Mouse (Mus musculus) yolk sac, embryonic 10.5 days (tissue): Measurements from ENCODE around the gene Angpt4.
A peak's percentile ranks its signal among the peaks of the same experiment; 100 is the strongest.

Experiments
- DNase-seq: peaks from one replicate; pipeline ENCODE4 v3.0.0-alpha.2; 2017; ENCODE audit warnings: low spot score

Gene Angpt4

DNA sequence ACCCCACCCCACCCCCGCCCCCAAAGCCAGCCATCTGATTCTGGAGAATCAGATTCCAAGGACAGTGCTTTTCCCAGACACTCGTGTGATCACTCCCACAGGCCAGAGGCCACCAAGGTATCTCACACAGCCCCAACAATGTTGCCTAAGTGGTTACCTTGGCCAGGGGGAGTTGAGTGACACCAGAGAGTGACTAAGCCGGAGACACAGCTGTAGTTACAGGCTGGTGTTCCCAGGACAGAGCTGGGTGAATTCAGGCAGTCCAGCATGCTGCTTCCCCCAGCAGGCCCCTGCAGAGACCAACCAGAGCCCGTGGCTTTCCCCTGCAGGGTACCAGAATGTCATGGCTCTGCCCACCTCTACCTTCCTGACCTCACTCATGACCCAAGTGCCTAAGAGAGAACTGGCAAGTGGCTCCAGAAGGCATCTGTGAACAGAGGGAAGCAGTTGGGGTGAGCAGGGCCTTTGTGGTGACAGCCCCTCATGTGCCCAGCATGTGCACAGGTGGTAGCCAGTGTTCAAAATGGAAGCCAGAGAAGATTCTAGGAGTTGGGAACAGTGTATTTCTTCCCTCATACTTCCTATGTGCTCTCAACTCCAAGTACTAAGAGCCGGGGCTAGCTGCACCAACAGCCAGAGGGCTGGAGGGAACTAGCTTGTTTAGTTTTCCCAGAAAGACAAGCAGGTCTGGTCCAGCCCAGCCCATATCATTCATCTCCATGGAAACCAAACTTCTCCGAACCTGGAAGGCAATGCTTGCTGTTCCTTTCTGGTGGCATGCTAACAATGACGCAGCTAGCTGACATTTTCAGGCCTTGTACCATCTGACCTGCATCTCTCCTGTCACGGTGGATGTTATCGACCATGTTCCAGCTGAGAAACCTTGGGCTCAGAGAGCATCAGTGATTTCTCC is 50.5 kb downstream of the Angpt4 start:
- no peak for DNase-seq

DNA sequence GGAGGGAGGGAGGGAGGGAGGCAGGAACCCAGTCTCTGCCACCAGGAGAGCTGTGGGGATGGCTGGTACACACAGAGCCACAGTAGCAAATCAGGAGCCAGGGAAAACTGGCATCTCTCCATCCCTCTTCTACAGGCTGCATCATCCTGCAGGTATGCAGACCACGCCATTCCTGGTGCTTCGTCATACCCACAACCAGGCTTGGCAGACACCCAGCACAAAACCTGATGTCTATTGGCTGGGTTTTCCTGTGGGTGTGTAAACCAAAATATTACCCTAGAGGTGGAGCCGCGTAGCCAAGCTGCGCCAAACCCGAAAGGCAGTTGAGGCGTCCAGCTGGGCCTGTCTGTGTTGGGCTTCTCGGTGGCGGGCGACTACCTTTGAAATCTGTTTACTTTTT is 51.5 kb downstream of the Angpt4 start:
- DNase-seq, result no peak

DNA sequence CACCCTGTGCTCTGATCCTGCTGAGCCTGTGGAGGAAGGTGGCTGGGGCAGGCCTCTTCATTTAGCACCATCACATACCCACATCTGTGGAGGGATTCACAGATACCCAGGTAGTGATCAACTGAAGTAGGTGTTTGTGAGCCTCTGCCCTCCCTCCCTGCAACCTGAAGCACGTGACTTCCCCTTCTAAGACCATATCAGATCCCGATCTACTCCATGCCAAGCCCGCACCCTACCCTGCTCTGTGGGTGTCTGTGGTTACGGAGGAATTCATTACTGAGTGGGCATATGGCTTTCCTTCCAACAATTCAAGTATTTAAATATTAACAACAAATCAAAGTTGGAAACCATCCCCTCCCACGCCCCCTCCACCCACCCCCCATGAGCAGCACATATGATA is 52.3 kb downstream of the Angpt4 start:
- no peak for DNase-seq

DNA sequence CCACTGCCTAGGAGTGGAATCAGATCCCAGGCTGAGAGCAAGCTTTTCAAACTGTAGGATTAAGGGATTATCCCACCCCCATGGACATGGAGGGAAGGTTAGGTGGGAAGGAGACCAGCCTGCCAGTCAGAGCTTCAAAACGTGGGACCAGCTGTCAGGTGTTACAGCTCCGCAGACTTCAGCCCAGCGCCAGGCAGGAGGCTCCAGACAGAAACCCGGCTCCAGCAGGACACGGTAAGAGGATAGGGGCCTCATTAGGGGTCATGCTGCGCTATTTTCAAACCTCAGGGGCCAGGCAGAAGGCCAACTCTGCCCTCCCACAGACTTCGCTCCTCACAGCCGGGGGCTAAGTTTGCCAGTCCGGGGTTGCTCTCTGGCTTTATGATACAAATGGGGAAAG is 53.0 kb downstream of the Angpt4 start:
- DNase-seq, result no peak

DNA sequence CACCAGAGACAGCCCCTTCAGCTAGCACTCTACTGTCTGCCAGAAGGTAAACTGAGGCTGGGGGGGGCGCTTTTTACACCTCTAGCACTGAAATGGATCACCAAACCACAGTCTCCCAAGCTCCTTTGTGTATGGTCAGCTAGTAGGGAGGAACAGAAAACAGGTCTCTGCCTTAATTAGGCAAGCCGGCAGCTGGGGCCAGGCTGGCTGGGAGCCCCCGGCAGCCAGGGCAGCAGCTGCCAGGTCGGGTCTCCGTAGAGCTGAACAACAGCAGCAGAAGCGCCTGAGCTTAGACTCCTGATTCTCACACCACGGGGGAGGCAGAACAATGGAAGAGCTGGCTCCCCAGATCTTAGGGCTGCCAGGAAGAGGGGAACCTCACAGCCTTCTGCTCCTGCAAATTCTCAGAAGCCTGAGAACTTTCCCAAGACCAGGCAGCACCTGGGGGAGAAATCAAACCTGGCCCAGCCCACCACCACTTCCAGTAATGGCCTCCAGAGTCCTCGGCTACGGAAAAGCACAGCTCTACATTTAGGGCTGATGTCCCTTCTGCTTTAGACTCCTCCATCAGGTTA is 56.3 kb downstream of the Angpt4 start:
- no peak for DNase-seq

DNA sequence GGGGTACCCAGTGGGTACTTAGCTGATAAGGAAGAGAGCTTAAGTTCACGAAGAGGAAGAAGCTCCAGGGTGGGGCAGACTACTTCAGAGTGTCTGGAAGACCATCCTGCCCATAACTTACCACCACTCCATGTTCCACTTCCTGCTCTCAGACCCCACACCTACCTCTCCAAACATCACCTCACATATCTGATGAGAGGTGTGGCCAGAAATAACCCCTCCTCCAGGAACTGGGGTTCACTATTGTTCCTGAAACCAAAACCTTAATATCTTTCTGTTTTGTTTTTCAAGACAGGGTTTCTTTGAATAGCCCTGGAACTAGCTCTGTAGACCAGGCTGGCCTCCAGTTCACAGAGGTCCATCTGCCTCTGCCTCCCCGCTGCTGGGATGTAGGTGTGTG is 56.8 kb downstream of the Angpt4 start:
- DNase-seq, result no peak

DNA sequence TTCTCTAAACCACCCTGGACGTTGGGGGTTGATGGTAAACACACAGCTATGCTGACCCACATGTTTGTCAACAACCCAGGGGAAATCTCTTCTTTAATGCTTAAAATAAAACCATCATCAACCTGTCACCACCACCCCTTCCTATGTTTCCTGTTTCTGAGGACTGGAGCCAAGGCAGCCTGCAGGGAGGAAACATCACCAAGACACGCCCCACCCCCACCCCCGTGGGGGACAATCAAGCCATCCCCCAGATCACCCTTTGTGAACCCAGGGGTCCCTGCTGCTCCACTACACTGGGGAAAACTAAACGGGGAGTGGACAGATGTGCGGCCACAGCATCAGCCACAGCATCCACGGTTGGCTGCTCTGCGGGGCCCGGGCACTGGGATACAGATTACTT is 57.4 kb downstream of the Angpt4 start:
- DNase-seq, result no peak

DNA sequence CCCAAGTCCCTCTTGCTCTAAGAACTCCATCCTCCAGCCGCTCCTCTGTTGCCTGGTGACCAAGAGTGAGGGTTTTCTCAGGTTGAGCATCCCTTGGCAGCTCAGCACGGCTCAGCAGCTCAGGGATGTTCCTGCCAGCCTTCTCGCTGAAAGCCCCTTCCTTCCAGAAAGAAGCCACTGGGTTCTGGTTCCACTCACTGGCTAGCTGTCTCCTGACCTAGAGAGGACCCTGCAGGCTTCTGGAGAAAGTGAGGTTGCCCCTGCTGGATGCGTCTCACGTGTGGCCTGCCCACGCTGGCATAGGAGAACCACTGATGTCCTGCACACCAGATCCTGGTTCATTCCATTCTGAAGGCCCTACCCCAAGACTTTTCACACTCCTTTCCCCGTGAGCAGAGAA is 58.0 kb downstream of the Angpt4 start:
- no peak for DNase-seq

DNA sequence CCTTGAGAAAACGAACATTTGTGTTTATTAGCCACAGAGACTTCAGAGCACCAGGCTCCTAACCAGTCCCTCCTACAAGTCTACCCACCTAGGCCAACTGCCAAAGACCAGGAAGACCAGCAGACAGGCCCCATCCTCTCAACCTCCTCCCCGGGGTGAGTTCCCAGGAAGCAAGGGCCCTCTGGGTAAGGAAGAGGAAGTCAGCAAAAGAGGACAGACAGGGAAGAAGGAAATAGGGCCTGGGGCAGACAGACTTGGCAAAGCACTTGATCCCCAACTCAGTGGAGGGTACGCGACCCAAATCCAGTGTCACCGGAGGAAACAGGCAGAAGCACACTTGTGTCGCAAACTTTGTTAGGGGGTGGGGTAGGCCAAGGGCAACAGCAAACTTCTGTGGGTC is 58.4 kb downstream of the Angpt4 start:
- DNase-seq, result no peak

DNA sequence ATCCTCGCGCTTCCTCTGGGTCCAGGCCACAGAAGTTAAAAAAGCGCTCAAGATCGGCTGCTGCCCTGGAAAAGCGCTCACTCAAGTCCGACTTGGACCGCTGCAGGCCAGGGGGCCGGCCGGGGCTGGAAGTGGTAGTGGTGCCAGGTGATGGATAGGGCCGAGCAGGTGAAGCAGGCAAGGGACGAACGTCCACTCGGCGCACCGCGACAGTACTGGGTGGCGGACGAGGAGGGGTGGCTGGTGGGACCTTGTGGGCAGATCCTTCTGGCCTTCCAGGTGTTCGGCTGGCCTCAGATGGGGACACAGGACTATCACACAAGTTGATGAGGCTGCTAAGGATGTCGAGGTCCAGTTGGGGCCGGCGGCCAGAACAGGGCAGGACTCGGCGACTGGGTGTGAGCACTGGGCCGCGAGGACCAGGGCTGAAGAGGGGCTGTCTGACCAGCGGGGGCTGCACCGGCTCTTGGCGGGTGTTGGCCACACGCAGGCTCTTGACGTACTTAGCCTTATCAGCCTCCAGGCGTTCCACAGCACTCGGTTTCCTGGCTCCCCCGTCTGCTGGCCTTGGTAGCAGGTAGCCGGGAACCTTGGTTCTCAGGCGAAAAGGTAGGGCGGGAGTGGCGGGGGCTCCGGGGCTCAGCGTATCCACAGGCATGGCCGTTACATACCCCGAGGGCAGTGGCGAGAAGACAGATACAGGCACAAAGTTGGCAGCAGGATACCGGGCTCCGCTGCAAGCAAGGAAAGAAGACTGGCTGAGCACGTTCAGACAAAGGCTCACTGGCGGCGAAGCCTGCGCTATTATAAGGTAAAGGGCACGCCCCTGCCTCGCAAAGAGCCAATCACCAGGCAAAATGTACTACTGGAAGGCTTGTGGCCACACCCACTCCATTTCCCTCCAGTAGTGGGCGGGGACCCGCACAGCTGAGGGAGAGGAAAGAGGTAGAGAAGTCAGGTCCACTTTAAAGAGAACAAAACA is 59.5 kb downstream of the Angpt4 start:
- peak; percentile 75 for DNase-seq

DNA sequence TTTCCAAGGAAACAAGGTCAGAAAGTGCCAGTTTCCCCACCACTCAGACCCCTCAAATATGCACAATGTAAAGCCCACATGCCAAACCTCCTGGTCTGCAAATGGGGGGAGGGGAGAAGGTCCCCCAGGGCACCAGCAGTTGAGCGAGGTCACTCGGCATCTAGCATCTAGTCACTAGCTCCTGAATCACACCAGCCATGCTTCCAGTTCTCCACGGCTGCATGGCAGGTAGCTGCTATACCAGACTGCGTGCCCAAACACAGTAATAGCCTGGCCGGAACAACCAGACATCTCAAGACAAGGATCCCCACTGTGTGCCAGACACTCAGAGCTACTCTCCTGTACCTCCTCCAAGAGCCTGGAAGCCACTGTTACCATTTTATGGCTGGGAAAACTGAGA is 60.7 kb downstream of the Angpt4 start:
- DNase-seq, result no peak

DNA sequence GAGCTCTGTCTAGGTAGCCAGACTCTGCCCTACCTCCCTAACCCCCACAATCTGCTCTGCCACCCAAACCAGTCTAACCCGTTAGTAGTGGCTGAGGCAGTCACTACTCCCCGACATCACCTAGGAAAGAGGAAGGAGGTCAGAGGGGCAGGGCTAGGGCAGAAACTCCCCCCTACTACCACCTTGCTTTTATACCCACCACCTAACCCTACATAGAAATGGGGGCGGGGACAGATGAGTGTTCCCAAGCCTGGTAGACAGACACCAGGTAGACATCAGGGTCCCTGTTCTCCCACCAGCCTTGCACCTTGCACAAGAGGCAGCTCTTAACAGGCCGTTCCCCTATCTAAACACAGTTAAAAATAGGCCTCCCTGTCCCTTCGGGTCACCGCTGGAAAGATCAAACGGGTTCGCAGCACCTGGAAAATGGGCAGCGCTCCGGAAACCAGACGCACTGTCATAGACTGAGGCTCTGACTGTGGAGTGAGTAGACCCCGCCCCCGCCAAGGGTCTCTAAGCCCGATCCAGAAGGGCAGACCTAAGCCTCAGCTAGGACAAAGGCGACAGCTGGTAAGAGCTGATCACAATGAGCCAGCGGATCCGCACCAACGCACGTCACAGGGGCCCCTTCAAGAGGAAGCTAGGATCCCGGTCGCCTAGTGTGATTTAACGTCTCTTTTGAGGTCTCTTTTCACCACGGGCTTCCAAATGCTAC is 62.0 kb downstream of the Angpt4 start:
- DNase-seq, result no peak

DNA sequence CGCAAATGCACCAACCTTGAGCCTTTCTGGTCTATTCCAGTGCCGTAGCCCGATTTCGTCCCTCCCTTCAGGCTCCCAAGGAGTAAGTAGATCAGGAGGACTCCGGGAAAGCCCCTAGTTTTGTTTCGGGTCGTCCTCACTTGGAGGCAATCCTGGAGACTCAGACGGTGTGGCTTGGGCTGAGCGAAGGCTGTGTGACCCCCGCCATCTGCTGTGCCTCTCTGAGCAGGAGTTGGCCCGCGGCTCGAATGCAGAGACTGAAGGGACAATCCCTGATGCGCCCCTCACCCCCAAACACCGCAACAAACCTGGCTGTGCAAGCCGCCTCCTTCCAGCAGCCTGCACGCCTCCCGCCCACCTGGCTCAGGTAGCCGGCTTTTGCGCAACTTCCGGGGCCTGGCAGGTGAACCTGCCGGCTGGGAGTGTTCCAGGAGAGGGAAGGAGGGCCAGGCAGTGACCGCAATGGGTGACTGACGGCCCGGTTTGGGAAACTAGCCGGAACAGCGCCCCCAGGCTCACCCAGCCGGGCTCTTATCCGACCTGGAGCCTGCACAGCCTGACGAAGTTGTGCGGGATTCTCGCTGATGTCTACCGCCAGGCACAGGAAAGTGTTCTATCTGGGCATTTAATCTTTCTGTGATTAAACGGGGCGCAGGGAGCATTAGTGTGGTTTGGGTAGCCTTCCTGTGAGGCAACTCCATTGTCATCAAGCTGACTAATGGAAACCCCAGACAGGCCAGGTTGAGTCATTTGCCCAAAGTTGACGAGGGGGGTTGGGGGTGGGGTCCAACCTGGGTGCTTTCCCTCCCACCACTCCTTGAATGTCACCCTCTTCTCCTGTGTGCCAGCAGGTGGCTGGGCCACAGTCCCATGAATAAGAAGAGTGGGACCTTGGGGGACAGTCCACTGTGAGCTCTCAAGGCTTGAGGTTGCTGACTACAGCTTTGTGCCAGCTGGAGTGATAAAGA is 62.9 kb downstream of the Angpt4 start:
- peak; percentile 47 for DNase-seq

DNA sequence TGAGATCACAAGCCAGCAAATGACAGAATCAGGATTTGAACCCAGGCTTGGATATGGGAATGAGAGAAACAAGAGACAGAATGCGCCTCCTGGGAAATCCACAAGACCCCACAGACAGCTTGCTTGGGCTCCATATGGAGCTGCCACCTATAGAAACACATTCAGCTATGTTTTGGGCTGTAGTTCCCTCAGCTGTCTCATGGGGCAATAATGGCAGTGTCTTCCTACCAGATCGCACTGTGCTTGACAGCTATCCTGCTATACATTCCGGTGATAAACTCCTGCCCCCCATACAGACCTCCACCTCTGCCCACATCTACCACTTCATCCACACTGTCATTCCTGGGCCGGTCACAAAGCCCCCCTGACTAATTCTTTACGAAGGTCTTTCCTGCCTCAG is 64.3 kb downstream of the Angpt4 start:
- no peak for DNase-seq

DNA sequence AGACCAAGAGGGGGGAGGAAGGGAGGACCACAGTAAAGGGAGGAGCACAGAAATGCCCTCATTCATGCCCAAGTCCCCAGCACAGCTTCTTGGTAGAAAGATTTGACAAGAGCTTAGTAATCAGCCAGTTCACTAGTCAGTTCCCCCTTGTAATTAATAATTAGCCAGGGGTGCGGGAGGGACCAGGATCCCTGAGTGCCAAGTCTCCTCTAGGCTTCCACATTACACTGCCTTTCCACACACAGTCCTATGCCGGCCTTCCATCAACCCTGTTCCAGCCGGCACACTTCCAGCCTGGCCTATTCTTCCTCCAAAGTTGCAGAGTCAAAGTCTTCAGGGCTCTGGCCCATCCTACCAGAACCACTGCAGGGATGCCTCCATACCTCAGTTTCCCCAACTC is 65.1 kb downstream of the Angpt4 start:
- DNase-seq, result peak; percentile 65

DNA sequence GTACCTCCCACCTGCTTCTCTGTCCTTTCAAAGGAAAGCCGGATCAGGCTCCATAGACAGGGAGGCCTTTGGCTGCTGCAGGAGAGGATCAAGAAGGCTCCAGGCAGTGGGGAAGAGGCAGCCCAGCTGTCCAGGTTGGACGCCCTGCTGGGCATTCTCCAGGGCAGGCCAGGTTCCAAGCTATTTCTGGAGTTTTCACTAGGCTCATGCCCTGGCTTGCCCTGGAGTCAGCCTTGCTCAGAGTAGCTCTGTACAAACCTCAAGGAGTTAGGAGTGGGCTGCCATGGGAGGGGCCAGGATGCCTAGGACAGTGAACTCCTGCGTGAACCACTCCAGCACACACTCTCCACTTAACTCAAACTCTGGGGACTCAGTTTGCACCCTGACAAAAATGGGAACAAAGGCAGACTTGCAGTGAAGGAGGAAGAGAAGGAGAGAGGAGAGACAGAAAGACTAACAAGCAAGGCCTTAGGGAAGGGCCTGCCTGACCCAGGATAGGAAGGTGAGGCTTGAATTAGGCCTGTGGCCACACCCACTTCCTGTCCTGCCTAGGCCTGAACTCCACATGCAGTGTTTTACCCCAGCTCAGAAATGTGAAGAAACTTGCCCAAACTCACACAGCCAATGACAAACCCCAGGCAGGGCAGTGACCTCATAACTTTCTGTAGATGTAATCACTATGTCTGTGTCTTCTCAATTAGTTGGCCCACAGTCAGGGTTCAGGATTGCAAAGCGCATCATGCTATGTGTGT is 66.9 kb downstream of the Angpt4 start:
- DNase-seq, result no peak

DNA sequence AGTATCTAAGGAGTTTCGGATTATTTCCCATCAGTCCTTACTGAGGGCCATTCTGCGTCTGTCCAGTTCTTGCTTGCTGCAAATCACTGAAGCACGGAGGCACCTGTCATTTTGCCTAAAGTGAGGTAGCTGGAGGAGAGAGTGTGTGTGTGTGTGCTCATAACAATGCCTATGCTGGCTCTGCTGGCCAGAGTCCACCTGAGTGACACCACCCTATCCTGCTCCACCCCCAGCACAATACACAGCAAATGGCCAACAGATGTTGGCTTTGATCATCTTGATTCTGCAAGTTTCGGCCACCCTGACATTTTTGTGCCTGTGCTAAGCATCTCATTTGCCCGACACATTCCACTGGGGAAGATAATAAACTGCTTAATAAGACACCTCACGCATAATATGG is 67.5 kb downstream of the Angpt4 start:
- DNase-seq, result no peak

DNA sequence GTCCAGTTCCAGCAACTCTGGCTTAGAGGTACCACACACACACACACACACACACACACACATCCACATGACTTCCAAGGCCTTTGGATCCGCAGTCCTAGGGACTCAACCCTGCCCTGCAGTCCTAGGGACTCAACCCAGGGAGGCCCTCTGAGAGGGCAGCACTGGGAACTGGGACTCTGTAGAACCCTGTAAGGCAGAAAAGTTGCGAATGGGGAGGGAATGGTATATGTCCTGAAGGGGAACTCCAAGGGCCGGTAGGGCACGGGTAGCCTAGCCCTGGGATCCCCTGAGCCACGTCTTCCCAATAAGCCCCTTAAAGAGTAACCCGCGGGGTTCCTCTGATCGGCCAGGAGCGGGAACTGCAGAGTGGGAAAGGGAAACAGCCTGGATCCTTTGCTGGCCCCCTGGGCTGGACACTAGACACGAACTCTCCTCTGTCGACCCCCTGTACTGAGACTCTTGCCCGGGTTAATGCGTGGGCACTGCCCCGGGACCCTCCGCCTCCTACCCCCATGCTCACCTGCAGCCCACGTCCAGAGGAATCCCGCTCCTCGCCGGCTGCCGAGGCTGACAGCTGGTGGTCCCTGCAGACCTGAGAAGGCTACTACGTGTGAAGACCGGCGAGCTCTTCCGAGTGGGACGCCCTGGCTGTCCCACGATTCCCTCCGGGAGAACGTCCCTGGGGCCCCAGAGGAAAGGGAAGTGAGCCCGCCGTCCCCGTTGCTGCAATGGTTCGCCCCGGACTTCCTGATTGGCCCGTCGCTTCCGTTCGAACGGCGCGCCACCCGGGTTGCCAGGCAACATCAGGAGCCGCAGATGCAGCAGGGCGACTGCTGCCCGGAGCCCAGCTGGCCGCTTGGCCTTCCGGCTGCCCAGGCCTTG is 68.7 kb downstream of the Angpt4 start, which contains the start of gene Fam110a:
Gene Fam110a, minus strand, starts transcription at position 750 of the 885 bp plus-strand sequence.
- peak; percentile 86 for DNase-seq

DNA sequence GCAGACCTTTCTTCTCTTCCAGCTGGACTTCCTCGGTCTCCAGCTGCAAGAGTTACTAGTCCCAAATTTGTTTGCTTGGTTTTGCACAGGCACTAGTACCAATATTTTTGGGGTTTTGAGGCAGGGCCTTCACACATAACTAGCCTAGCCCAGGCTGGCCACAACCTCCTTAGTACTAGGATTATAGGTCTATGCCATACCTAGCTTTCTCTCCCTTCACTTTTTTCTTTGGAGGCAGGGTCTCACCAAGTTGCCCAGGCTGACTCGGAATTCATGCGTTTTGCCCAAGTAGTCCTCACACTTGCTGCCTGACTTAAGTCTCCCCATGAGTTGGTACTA is 69.3 kb downstream of the Angpt4 start:
- DNase-seq, result no peak
